Mouse (Mus musculus): Measurements from ENCODE around the gene Gm4064. TPM values are rescaled to one million over a fixed set of nuclear protein-coding genes. Genes with fewer than 3 reads are reported as not detected.
"Not testable (repeated sequence)": the region's sequence is repeated elsewhere in the genome, so short reads cannot be mapped to it uniquely, and the experiment has no call there.

The Gm4064 gene
- not detected in 2 replicates for polyA plus RNA-seq (2012; rRNA removed)
- polyA plus RNA-seq (2014; fragmentation: Nextera tagmentation; extraction: Ambion mirVana), result not detected in 2 replicates

DNA sequence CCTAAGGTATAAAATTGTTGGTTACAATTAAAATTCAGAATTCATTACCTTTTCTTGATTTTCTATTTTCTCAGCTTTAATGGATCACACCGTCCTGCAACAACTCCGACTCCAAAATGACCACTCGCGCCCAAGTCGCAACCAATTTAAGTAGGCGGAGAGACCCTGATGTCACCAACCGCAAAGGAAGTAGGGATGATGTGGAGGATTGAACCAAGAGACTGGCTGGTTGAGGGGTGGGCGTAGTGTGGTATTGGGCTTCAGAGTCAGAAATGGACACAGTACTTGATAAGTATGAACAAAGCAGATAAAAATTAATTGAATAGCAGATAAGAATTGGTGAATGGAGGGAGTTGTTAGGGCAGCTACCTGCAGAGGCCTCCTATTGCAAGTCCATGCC, at the start of gene Gm4064:
TSS of gene Gm4064 (minus strand) at position 101 of the 400 bp plus-strand sequence.
- H3K9ac ChIP-seq (ENCODE audit: low read depth, low read length, severe bottlenecking); H3K9me3 ChIP-seq (ENCODE audit: control insufficient read depth, low read length); DNase-seq (ENCODE audit: low spot score); H3K27ac ChIP-seq (replicated peaks; ENCODE audit: low read depth, low read length); H3K4me3 ChIP-seq (replicated peaks; ENCODE audit: low read length); ATAC-seq (ENCODE audit: low FRiP score, low read depth); H3K27me3 ChIP-seq (ENCODE audit: control insufficient read depth, insufficient read depth, low read length); H3K4me2 ChIP-seq (replicated peaks; ENCODE audit: low read depth, low read length, severe bottlenecking); H3K36me3 ChIP-seq (ENCODE audit: control insufficient read depth, insufficient read depth, low read length); H3K4me1 ChIP-seq (ENCODE audit: control insufficient read depth, insufficient read depth, low read length): not testable (repeated sequence)
- no CpG with 5 or more reads among the region's 8 CpGs for WGBS

DNA sequence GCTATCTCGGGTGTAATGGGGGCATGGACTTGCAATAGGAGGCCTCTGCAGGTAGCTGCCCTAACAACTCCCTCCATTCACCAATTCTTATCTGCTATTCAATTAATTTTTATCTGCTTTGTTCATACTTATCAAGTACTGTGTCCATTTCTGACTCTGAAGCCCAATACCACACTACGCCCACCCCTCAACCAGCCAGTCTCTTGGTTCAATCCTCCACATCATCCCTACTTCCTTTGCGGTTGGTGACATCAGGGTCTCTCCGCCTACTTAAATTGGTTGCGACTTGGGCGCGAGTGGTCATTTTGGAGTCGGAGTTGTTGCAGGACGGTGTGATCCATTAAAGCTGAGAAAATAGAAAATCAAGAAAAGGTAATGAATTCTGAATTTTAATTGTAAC, 34.4 kb upstream of the Gm4064 start, which contains the start of the genes Rbmy and Gm10256:
TSS of gene Rbmy (plus strand) at position 301 of the 400 bp plus-strand sequence.
TSS of gene Gm10256 (plus strand) at position 320 of the 400 bp plus-strand sequence.
- H3K4me1 ChIP-seq (ENCODE audit: control insufficient read depth, insufficient read depth, low read length); H3K9ac ChIP-seq (ENCODE audit: low read depth, low read length, severe bottlenecking); H3K27ac ChIP-seq (replicated peaks; ENCODE audit: low read depth, low read length); H3K9me3 ChIP-seq (ENCODE audit: control insufficient read depth, low read length); H3K36me3 ChIP-seq (ENCODE audit: control insufficient read depth, insufficient read depth, low read length); ATAC-seq (ENCODE audit: low FRiP score, low read depth); H3K4me2 ChIP-seq (replicated peaks; ENCODE audit: low read depth, low read length, severe bottlenecking); DNase-seq (ENCODE audit: low spot score); H3K4me3 ChIP-seq (replicated peaks; ENCODE audit: low read length); H3K27me3 ChIP-seq (ENCODE audit: control insufficient read depth, insufficient read depth, low read length): not testable (repeated sequence)
- no CpG with 5 or more reads among the region's 9 CpGs for WGBS

Other genes starting within 250 kb of the Gm4064 start
- gene H2al2c, start 197.1 kb downstream of the Gm4064 start, polyA plus RNA-seq (2012; rRNA removed), result not detected in 2 replicates
- not detected in 2 replicates for gene H2al2c, start 197.1 kb downstream of the Gm4064 start, polyA plus RNA-seq (2014; fragmentation: Nextera tagmentation; extraction: Ambion mirVana)
- not detected in 2 replicates for gene Sry, start 132.5 kb downstream of the Gm4064 start, polyA plus RNA-seq (2012; rRNA removed)
- not detected in 2 replicates for gene Sry, start 132.5 kb downstream of the Gm4064 start, polyA plus RNA-seq (2014; fragmentation: Nextera tagmentation; extraction: Ambion mirVana)
- not detected in 2 replicates for gene H2al2b, start 75.5 kb downstream of the Gm4064 start, polyA plus RNA-seq (2012; rRNA removed)
- gene H2al2b, start 75.5 kb downstream of the Gm4064 start, polyA plus RNA-seq (2014; fragmentation: Nextera tagmentation; extraction: Ambion mirVana), result not detected in 2 replicates
- not detected in 2 replicates for gene Rbmy, start 34.5 kb upstream of the Gm4064 start, polyA plus RNA-seq (2012; rRNA removed)
- not detected in 2 replicates for gene Rbmy, start 34.5 kb upstream of the Gm4064 start, polyA plus RNA-seq (2014; fragmentation: Nextera tagmentation; extraction: Ambion mirVana)
- gene Gm10256, start 34.5 kb upstream of the Gm4064 start, polyA plus RNA-seq (2012; rRNA removed), result not detected in 2 replicates
- not detected in 2 replicates for gene Gm10256, start 34.5 kb upstream of the Gm4064 start, polyA plus RNA-seq (2014; fragmentation: Nextera tagmentation; extraction: Ambion mirVana)
- not detected in 2 replicates for gene Gm10352, start 104.8 kb upstream of the Gm4064 start, polyA plus RNA-seq (2012; rRNA removed)
- gene Gm10352, start 104.8 kb upstream of the Gm4064 start, polyA plus RNA-seq (2014; fragmentation: Nextera tagmentation; extraction: Ambion mirVana), result not detected in 2 replicates
- gene Gm29289, start 136.4 kb upstream of the Gm4064 start, polyA plus RNA-seq (2012; rRNA removed), result not detected in 2 replicates
- not detected in 2 replicates for gene Gm29289, start 136.4 kb upstream of the Gm4064 start, polyA plus RNA-seq (2014; fragmentation: Nextera tagmentation; extraction: Ambion mirVana)